Mouse (Mus musculus): ENCODE measurements around the gene Dzank1.
A peak's percentile ranks its signal among the peaks of the same experiment; 100 is the strongest.

The Dzank1 gene

GRCm38 (mm10) chr2:144465876-144466575, 61.2 kb downstream of the Dzank1 start:
- no peak for DNase-seq

GRCm38 (mm10) chr2:144464799-144465760, 62.1 kb downstream of the Dzank1 start:
- no peak for DNase-seq

GRCm38 (mm10) chr2:144464182-144464581, 63.0 kb downstream of the Dzank1 start:
- no peak for DNase-seq

- DNase-seq = peak; percentile 84
Measured at GRCm38 (mm10) chr2:144458975-144459754, 68.0 kb downstream of the Dzank1 start.

- no peak for DNase-seq
Measured at GRCm38 (mm10) chr2:144458355-144458754, 68.9 kb downstream of the Dzank1 start.

- peak; percentile 61 for DNase-seq
Measured at GRCm38 (mm10) chr2:144452364-144453008, 74.7 kb downstream of the Dzank1 start.

DNA sequence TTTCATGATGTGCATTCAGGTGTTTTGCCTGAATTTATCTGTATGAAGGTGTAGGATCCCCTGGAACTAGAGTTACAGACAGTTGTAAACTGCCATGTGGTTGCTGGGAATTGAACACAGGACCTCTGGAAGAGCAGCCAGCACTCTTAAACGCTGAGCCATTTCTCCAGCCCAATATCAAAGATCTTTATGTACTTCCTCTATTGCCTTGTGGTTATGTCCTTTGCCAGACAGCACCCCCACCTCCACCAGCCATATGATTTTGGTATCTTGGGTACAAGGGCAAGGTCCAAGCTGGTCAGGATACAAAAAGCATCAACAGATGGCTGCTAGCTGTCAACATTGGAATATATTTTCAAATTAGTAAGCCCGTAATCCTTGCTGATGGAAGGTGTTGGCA, 76.8 kb downstream of the Dzank1 start:
- DNase-seq = no peak

GRCm38 (mm10) chr2:144446360-144446999, 80.7 kb downstream of the Dzank1 start:
- DNase-seq = no peak

DNA sequence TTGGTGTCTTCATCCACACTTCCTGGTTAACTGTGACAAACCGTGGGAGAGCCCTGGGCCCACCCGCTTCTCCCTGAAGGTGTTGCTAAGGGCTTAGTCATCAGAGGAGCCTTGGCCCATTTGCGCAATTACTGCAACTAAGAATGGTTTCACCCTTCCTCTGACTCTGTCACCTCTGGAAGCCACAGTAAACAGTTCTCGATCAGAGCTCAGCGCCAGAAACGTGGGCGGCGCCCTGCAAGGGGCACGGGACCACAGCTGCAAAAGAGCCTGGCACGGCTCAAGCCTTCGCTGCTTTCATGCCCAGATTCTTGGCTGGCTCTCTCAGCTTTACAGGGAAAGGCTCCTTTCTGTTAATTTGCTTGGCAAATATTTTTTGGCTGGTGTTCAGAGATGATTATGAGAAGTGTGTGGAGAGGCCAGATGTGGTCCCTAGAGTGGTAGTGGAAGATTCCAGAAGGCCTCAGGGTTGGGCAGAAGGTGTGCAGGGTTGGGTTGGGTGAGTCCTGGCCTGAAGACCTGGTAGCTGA, 85.8 kb downstream of the Dzank1 start:
- DNase-seq = no peak

- DNase-seq = no peak
Measured at GRCm38 (mm10) chr2:144439191-144439700, 88.0 kb downstream of the Dzank1 start.

DNA sequence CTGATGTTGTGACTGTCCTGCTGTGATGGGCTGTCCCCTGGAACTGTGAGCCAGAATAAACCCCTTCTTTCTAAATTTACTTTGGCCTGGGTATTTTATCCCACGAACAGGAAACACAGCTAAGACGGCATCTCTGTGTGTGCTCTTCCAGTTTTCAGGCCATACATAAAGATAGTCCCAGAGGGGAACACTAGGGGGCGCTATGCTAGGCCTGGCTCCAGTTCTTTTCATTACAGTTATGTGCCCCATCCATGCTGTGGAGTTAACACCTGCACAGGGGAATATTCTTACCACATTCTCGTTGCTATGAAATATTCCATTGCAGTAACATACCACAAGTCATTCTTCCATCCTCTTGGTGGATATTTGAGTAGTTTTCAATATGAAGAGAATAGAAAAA, 88.8 kb downstream of the Dzank1 start:
- no peak for DNase-seq

GRCm38 (mm10) chr2:144435679-144436078, 91.5 kb downstream of the Dzank1 start:
- no peak for DNase-seq

DNA sequence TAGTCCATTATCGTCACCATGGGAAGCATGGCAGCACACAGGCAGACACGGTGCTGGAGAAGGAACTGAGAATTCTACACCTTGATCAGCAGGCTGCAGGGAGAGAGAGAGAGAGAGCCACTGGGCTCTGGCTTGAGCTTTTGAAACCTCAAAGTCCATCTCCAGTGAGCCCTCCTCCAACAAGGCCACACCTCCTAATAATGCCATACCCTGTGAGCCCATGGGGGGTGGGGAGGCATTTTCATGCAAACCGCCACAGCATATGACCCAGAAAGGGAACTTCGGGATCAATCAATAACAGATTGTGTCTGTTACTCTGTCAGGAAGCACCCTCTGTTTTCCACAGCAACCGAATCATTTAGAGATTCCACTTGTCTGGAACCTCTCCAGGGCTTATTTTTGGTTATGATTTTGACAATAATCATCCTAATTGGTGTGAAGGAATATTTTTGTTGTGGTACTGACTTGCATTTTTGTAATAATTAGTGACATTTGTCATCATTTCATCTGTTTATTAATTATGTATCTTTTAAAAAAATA, 95.9 kb downstream of the Dzank1 start:
- DNase-seq = no peak

DNA sequence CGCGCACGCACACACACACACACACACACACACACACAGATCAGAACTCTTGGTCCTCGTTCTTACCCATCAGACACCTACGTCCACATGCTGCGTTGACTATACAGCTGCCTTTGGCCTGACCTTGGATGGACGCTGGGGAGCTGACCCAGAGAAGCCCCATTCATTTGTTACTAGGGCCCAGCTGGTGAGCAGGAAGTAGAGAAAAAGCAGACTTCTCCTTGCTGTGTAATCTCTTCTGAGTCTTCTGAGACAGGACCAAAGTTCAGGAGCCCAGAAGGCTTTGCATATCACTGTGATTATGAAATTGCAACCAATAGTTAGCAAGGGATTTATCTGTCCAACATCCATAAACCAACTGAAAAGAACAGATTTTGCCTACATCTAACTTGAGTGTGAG, 98.0 kb downstream of the Dzank1 start:
- no peak for DNase-seq

- DNase-seq = no peak
Measured at GRCm38 (mm10) chr2:144428659-144429058, 98.6 kb downstream of the Dzank1 start.

DNA sequence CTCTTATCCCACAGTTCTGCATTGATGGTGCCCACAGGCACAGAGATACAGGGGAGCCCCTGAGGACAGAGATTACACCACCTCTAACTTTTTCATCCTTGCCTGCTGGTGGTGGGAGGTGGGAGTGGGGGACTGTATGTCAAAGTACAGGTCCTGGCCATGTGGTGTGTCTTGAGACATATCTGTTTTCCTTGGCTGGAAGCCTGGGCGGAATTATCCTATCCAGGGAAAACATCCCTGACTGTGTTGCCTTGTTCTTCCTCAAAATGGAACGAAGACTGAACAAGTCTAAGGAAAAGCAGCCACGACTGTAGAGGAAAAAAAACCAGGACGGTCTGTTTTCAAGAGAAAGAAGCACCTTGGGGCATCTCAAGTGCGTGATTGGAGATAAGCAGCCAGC, 99.4 kb downstream of the Dzank1 start:
- DNase-seq = no peak

- no peak for DNase-seq
Measured at GRCm38 (mm10) chr2:144425761-144426160, 101.5 kb downstream of the Dzank1 start.

GRCm38 (mm10) chr2:144422094-144422675, 105.0 kb downstream of the Dzank1 start:
- no peak for DNase-seq
